Mouse (Mus musculus) liver, embryonic 11.5 days (tissue): ENCODE results near the gene Foxp1. TPM values are rescaled to one million over a fixed set of nuclear protein-coding genes. Genes with fewer than 3 reads are reported as not detected.

Source experiments
- ATAC-seq: fragments of 200-750 bp; cut with Nextera tagmentation; replicated peaks from 2 replicates; pipeline ENCODE4 v1.8.0; 2017; ENCODE audit warnings: moderate number of reproducible peaks, mild to moderate bottlenecking, moderate TSS enrichment, moderate library complexity; ENCODE audit not compliant: low FRiP score
- DNase-seq: peaks from one replicate; pipeline ENCODE4 v3.0.0-alpha.2; 2017; ENCODE audit warnings: low spot score
- H3K27ac ChIP-seq: fragments of 300-500 bp; sonication (generic); 2 replicates; pipeline ENCODE4 v1.5.1; 2014; ENCODE audit warnings: mild to moderate bottlenecking, low read depth, low read length, control low read depth
- H3K27me3 ChIP-seq: fragments of 300-500 bp; sonication (generic); replicated peaks from 2 replicates; pipeline ENCODE4 v1.6.1; 2014; ENCODE audit warnings: low read length, mixed read lengths; ENCODE audit not compliant: control insufficient read depth, insufficient read depth
- H3K36me3 ChIP-seq: fragments of 300-500 bp; sonication (generic); 2 replicates; pipeline ENCODE4 v1.6.1; 2014; ENCODE audit warnings: mild to moderate bottlenecking, low read length, moderate library complexity, mixed read lengths; ENCODE audit not compliant: control insufficient read depth, insufficient read depth
- H3K4me1 ChIP-seq: fragments of 300-500 bp; sonication (generic); replicated peaks from 2 replicates; pipeline ENCODE4 v1.6.1; 2014; ENCODE audit warnings: low read length, mixed read lengths; ENCODE audit not compliant: control insufficient read depth, insufficient read depth
- H3K4me2 ChIP-seq: fragments of 300-500 bp; sonication (generic); 2 replicates; pipeline ENCODE4 v1.6.1; 2014; ENCODE audit warnings: mild to moderate bottlenecking, control low read depth, moderate library complexity
- H3K4me3 ChIP-seq: fragments of 300-500 bp; sonication (generic); 2 replicates; pipeline ENCODE4 v1.5.1; 2014; ENCODE audit warnings: low read depth, low read length, control low read depth
- H3K9ac ChIP-seq: fragments of 300-500 bp; sonication (generic); 2 replicates; pipeline ENCODE4 v1.6.1; 2014; ENCODE audit warnings: low read depth, low read length, control low read depth
- H3K9me3 ChIP-seq: fragments of 300-500 bp; sonication (generic); 2 replicates; pipeline ENCODE4 v1.6.1; 2016; ENCODE audit warnings: low read length, inconsistent platforms, mixed read lengths; ENCODE audit not compliant: control insufficient read depth
- WGBS: fragments of 180-500 bp; shearing (Covaris S2); extraction: QIAGEN DNeasy Blood & Tissue Kit; methylation state at CpG from one replicate; pipeline ENCODE4 v1.1.7; 2014; 5-methylcytosine and 5-hydroxymethylcytosine counted together
- polyA plus RNA-seq: library from polyadenylated mRNA; unstranded; fragments of >200 nt; fragmentation: Nextera tagmentation; extraction: Ambion mirVana; gene quantifications from 2 replicates; pipeline ENCODE4 v1.2.1, GENCODE M21; 2014

Gene Foxp1
- polyA plus RNA-seq, 1 experiment from 2014 or later, result 62.1 TPM

GRCm38 (mm10) chr6:99241625-99242395, 280.7 kb downstream of the Foxp1 start:
- Histone ChIP-seq H3K9ac (no peak overlapping the region), H3K4me3 (no peak overlapping the region), H3K4me1 (peaks cover 3% of the 10 kb centered on the region; the same call in 1 of the 2 replicates), H3K27me3 (no peaks in the 10 kb centered on the region), H3K36me3 (no peaks in the 10 kb centered on the region), H3K27ac (no peak overlapping the region), H3K4me2 (no peak overlapping the region), H3K9me3 (no peaks in the 10 kb centered on the region)
- WGBS, result 77% methylated on average over 10 of the region's 10 CpGs
- DNase-seq (no peak), ATAC-seq (no peak)

GRCm38 (mm10) chr6:99240764-99241163, 281.8 kb downstream of the Foxp1 start:
- DNase-seq (no peak), ATAC-seq (no peak)
- H3K4me1 ChIP-seq, result peaks cover 3% of the 10 kb centered on the region
- H3K9ac ChIP-seq, result no peak overlapping the region
- H3K27ac ChIP-seq, result no peak overlapping the region
- H3K4me2 ChIP-seq, result no peak overlapping the region
- no peaks in the 10 kb centered on the region for H3K9me3 ChIP-seq
- no peak overlapping the region for H3K4me3 ChIP-seq
- no peaks in the 10 kb centered on the region for H3K36me3 ChIP-seq
- no peaks in the 10 kb centered on the region for H3K27me3 ChIP-seq

GRCm38 (mm10) chr6:99235588-99235987, 286.9 kb downstream of the Foxp1 start:
- 70% methylated on average over 8 of the region's 8 CpGs for WGBS
- ATAC-seq (no peak), DNase-seq (no peak)
- no peak overlapping the region for H3K9ac ChIP-seq
- peaks cover 6% of the 10 kb centered on the region for H3K4me1 ChIP-seq
- H3K4me2 ChIP-seq, result no peak overlapping the region
- H3K9me3 ChIP-seq, result no peaks in the 10 kb centered on the region
- no peaks in the 10 kb centered on the region for H3K27me3 ChIP-seq
- no peak overlapping the region for H3K4me3 ChIP-seq
- no peaks in the 10 kb centered on the region; the same call in 1 of the 2 replicates for H3K36me3 ChIP-seq
- no peak overlapping the region for H3K27ac ChIP-seq

GRCm38 (mm10) chr6:99233411-99233810, 289.1 kb downstream of the Foxp1 start:
- Histone ChIP-seq H3K4me2 (no peak overlapping the region), H3K4me3 (no peak overlapping the region), H3K27me3 (no peaks in the 10 kb centered on the region), H3K9ac (no peak overlapping the region), H3K4me1 (peaks cover 3% of the 10 kb centered on the region; the same call in 1 of the 2 replicates), H3K36me3 (peaks cover 2% of the 10 kb centered on the region; the same call in 1 of the 2 replicates), H3K27ac (no peak overlapping the region), H3K9me3 (no peaks in the 10 kb centered on the region)
- no peak for DNase-seq
- no peak for ATAC-seq
- 89% methylated on average over 10 of the region's 10 CpGs for WGBS

GRCm38 (mm10) chr6:99228336-99228870, 294.1 kb downstream of the Foxp1 start:
- ATAC-seq (no peak), DNase-seq (no peak)
- Histone ChIP-seq H3K4me2 (no peak overlapping the region), H3K27ac (no peak overlapping the region), H3K9me3 (no peaks in the 10 kb centered on the region), H3K27me3 (no peaks in the 10 kb centered on the region), H3K4me1 (0 out of 2 replicates have a peak, but pooled peaks cover 5% of the 10 kb centered on the region), H3K9ac (no peak overlapping the region), H3K36me3 (0 out of 2 replicates have a peak, but pooled peaks cover 2% of the 10 kb centered on the region), H3K4me3 (no peak overlapping the region)
- WGBS, result 86% methylated on average over 6 of the region's 6 CpGs

- no peak overlapping the region for H3K4me3 ChIP-seq
- DNase-seq (no peak), ATAC-seq (no peak)
- no peaks in the 10 kb centered on the region for H3K27me3 ChIP-seq
- 0 out of 2 replicates have a peak, but pooled peaks cover 3% of the 10 kb centered on the region for H3K4me1 ChIP-seq
- no peaks in the 10 kb centered on the region for H3K36me3 ChIP-seq
- WGBS, result 87% methylated on average over 5 of the region's 5 CpGs
- no peak overlapping the region for H3K27ac ChIP-seq
- no peak overlapping the region for H3K9ac ChIP-seq
- H3K9me3 ChIP-seq, result no peaks in the 10 kb centered on the region
- H3K4me2 ChIP-seq, result no peak overlapping the region
These were observed 301.4 kb downstream of the Foxp1 start for GRCm38 (mm10) chr6:99221147-99221546.

- Histone ChIP-seq H3K4me2 (no peak overlapping the region), H3K36me3 (no peaks in the 10 kb centered on the region), H3K27me3 (no peaks in the 10 kb centered on the region), H3K4me3 (no peak overlapping the region), H3K9me3 (no peaks in the 10 kb centered on the region), H3K9ac (no peak overlapping the region), H3K27ac (no peak overlapping the region), H3K4me1 (0 out of 2 replicates have a peak, but pooled peaks cover 3% of the 10 kb centered on the region)
- no peak for ATAC-seq
- 92% methylated on average over 3 of the region's 3 CpGs for WGBS
- no peak for DNase-seq
These were observed 302.0 kb downstream of the Foxp1 start for GRCm38 (mm10) chr6:99220472-99220871.

- DNase-seq (no peak), ATAC-seq (no peak)
- no peak overlapping the region for H3K4me3 ChIP-seq
- H3K36me3 ChIP-seq, result no peaks in the 10 kb centered on the region
- H3K9ac ChIP-seq, result no peak overlapping the region
- H3K4me2 ChIP-seq, result no peak overlapping the region
- no peak overlapping the region for H3K27ac ChIP-seq
- whole genome bisulfite sequencing, result 71% methylated on average over 2 of the region's 2 CpGs
- H3K4me1 ChIP-seq, result no peaks in the 10 kb centered on the region
- H3K27me3 ChIP-seq, result no peaks in the 10 kb centered on the region
- H3K9me3 ChIP-seq, result no peaks in the 10 kb centered on the region
These were observed 304.7 kb downstream of the Foxp1 start for GRCm38 (mm10) chr6:99217846-99218245.

- no peaks in the 10 kb centered on the region for H3K36me3 ChIP-seq
- H3K4me3 ChIP-seq, result no peak overlapping the region
- DNase-seq (no peak), ATAC-seq (no peak)
- H3K27ac ChIP-seq, result no peak overlapping the region
- H3K9ac ChIP-seq, result no peak overlapping the region
- H3K27me3 ChIP-seq, result no peaks in the 10 kb centered on the region
- H3K9me3 ChIP-seq, result no peaks in the 10 kb centered on the region
- H3K4me1 ChIP-seq, result no peaks in the 10 kb centered on the region
- 97% methylated on average over 7 of the region's 7 CpGs for WGBS
- no peak overlapping the region for H3K4me2 ChIP-seq
These were observed 305.4 kb downstream of the Foxp1 start for GRCm38 (mm10) chr6:99217155-99217554.
